Mouse (Mus musculus) limb, embryonic 11.5 days (tissue): Measurements from ENCODE around the gene Lama2. TPM values are rescaled to one million over a fixed set of nuclear protein-coding genes. Genes with fewer than 3 reads are reported as not detected.

Source experiments
- ATAC-seq: fragments of 200-750 bp; cut with Nextera tagmentation; 2 replicates; pipeline ENCODE4 v1.8.0; 2017; ENCODE audit warnings: low read depth; ENCODE audit not compliant: insufficient number of reproducible peaks, low FRiP score, low TSS enrichment
- DNase-seq: peaks from one replicate; pipeline ENCODE4 v3.0.0-alpha.2; 2015; ENCODE audit warnings: low spot score
- H3K27ac ChIP-seq: fragments of 300-500 bp; sonication (generic); replicated peaks from 2 replicates; pipeline ENCODE4 v1.5.1; 2014; ENCODE audit warnings: low read depth, mild to moderate bottlenecking, low read length
- H3K27me3 ChIP-seq: fragments of 300-500 bp; sonication (generic); 2 replicates; pipeline ENCODE4 v1.6.1; 2014; ENCODE audit warnings: mild to moderate bottlenecking, low read length, mixed read lengths; ENCODE audit not compliant: control insufficient read depth, insufficient read depth
- H3K36me3 ChIP-seq: fragments of 300-500 bp; sonication (generic); 2 replicates; pipeline ENCODE4 v1.6.1; 2014; ENCODE audit warnings: mild to moderate bottlenecking, low read length, moderate library complexity, mixed read lengths; ENCODE audit not compliant: control insufficient read depth, insufficient read depth
- H3K4me1 ChIP-seq: fragments of 300-500 bp; sonication (generic); 2 replicates; pipeline ENCODE4 v1.6.1; 2014; ENCODE audit warnings: low read length, mixed read lengths; ENCODE audit not compliant: control insufficient read depth, insufficient read depth
- H3K4me2 ChIP-seq: fragments of 300-500 bp; sonication (generic); 2 replicates; pipeline ENCODE4 v1.6.1; 2014; ENCODE audit warnings: low read depth, mild to moderate bottlenecking, moderate library complexity; ENCODE audit not compliant: severe bottlenecking
- H3K4me3 ChIP-seq: fragments of 300-500 bp; sonication (generic); 2 replicates; pipeline ENCODE4 v1.5.1; 2014; ENCODE audit warnings: low read depth, low read length
- H3K9ac ChIP-seq: fragments of 300-500 bp; sonication (generic); 2 replicates; pipeline ENCODE4 v1.6.1; 2014; ENCODE audit warnings: mild to moderate bottlenecking, low read length
- H3K9me3 ChIP-seq: fragments of 300-500 bp; sonication (generic); 2 replicates; pipeline ENCODE4 v1.6.1; 2016; ENCODE audit warnings: low read length; ENCODE audit not compliant: control insufficient read depth
- WGBS: fragments of 180-500 bp; shearing (Covaris S2); extraction: QIAGEN DNeasy Blood & Tissue Kit; methylation state at CpG from one replicate; pipeline ENCODE4 v1.1.7; 2014; 5-methylcytosine and 5-hydroxymethylcytosine counted together
- polyA plus RNA-seq: library from polyadenylated mRNA; unstranded; fragments of >200 nt; fragmentation: Nextera tagmentation; extraction: Ambion mirVana; gene quantifications from 2 replicates; pipeline ENCODE4 v1.2.1, GENCODE M21; 2014

Lama2 gene
- polyA plus RNA-seq, 1 experiment from 2014 or later, result 12.2 TPM

GRCm38 (mm10) chr10:27344278-27344677, 275.3 kb downstream of the Lama2 start:
- no peaks in the 10 kb centered on the region for H3K27me3 ChIP-seq
- ATAC-seq (no peak; the same call in 1 of the 2 replicates), DNase-seq (peak; percentile 22)
- 0 out of 2 replicates have a peak, but pooled peaks cover 2% of the 10 kb centered on the region for H3K4me1 ChIP-seq
- no peak overlapping the region for H3K9ac ChIP-seq
- no peak overlapping the region for H3K4me3 ChIP-seq
- no peak overlapping the region for H3K27ac ChIP-seq
- H3K36me3 ChIP-seq, result no peaks in the 10 kb centered on the region
- WGBS, result 42% methylated on average over 7 of the region's 7 CpGs
- no peaks in the 10 kb centered on the region for H3K9me3 ChIP-seq
- H3K4me2 ChIP-seq, result no peak overlapping the region

DNA sequence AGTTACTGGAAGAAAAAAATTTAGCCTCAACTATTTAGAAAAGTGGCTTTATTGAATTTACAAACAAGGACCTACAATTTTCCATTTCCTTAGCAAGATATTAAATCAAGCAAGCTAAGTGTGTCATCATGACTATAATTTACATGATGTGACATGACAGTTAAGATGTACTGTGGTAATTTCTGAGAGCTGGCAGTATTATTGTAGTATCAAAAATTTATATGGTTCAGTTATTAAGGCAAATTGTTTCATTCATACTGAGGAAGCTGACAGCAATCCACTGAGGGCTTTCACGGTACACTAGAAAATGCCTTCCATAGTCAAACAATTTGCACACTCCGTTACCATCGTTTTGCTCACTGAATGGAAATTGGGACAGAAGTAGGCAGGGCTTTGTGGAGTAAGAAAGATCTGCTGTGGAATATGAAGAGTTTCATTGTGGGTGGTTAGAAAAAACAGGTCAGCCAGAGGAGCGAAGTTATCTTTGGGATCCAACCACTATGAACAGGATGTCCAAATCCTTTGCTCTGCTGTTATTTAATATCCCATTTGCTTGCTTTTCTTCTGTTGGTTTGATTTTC, 297.1 kb downstream of the Lama2 start:
- ATAC-seq (no peak), DNase-seq (no peak)
- Histone ChIP-seq H3K4me1 (no peaks in the 10 kb centered on the region), H3K9ac (no peak overlapping the region), H3K27me3 (no peaks in the 10 kb centered on the region), H3K27ac (no peak overlapping the region), H3K9me3 (no peaks in the 10 kb centered on the region), H3K4me3 (no peak overlapping the region), H3K4me2 (no peak overlapping the region), H3K36me3 (no peaks in the 10 kb centered on the region)
- 85% methylated on average over 4 of the region's 4 CpGs for WGBS

DNA sequence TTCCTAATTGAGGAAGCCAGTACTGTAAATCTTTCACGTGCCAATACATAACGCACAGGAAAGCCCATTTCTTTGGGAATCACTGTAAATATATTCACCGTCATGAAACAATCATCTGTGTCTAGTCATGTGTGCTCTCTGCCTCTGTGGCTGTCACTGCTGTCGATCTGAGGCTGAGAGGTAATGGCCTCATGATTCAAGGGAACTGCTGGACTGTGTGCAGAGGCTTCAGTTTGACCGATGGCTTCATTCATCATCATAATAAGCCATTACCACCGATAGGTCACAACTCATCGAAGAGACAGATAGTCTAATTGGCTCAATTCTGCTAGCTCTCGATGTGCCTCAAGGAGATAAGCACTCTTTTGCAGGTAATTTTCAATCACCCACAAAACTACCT, 312.1 kb downstream of the Lama2 start:
- Histone ChIP-seq H3K27me3 (no peaks in the 10 kb centered on the region), H3K4me2 (no peak overlapping the region), H3K4me1 (no peaks in the 10 kb centered on the region), H3K4me3 (no peak overlapping the region), H3K36me3 (no peaks in the 10 kb centered on the region), H3K27ac (no peak overlapping the region), H3K9me3 (no peaks in the 10 kb centered on the region), H3K9ac (no peak overlapping the region)
- ATAC-seq (no peak), DNase-seq (no peak)
- 83% methylated on average over 8 of the region's 8 CpGs for WGBS

DNA sequence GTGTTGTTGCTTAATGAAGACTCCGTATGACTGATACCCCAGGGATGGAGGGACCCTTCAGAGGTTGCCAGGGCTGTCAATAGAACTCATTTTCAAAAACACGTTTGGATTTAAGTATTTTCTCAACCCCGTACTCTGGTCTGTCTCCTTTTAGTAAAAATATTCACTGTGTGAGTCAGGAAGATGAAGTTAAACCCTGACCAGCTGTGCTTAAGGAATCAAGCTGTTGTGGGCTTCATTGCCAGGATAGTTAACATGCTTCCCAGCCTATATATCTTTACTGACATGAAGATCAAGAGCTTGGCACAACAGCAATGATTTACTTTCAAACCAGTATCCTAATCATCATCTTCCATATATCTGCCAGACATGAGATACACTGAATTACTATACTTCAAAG, 314.3 kb downstream of the Lama2 start:
- no peak for DNase-seq
- Histone ChIP-seq H3K27ac (no peak overlapping the region), H3K9ac (no peak overlapping the region), H3K4me2 (no peak overlapping the region), H3K9me3 (no peaks in the 10 kb centered on the region), H3K4me3 (no peak overlapping the region), H3K27me3 (no peaks in the 10 kb centered on the region), H3K36me3 (no peaks in the 10 kb centered on the region), H3K4me1 (no peaks in the 10 kb centered on the region)
- no peak for ATAC-seq
- 68% methylated on average over 3 of the region's 3 CpGs for WGBS

GRCm38 (mm10) chr10:27285098-27285860, 334.3 kb downstream of the Lama2 start:
- WGBS, result 6% methylated on average over 10 of the region's 10 CpGs
- DNase-seq, result peak; percentile 53

DNA sequence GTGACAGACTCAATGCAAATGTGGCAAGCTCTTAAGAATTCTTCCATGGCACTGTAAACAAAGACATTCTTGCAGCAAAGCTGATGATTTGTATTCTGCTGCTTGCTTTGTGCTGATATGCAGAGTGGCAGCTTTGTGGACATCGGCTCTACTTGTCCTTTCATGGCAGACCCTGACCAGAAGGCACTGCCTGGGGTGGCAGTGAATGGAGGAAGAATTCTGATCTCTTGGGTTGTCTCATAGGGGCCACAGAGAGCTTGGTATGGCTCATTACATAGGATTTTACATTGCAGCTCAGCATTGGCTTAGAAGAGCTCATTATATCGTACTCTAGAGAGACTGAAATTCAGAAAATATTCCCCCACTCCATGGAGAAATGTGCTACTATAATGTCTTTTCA, 352.1 kb downstream of the Lama2 start:
- 86% methylated on average over 2 of the region's 2 CpGs for WGBS
- no peak overlapping the region for H3K27ac ChIP-seq
- no peak overlapping the region for H3K4me2 ChIP-seq
- no peaks in the 10 kb centered on the region for H3K9me3 ChIP-seq
- H3K9ac ChIP-seq, result no peak overlapping the region
- ATAC-seq (no peak), DNase-seq (no peak)
- H3K36me3 ChIP-seq, result no peaks in the 10 kb centered on the region
- no peak overlapping the region for H3K4me3 ChIP-seq
- no peaks in the 10 kb centered on the region for H3K4me1 ChIP-seq
- H3K27me3 ChIP-seq, result no peaks in the 10 kb centered on the region

More at GRCm38 (mm10) chr10:27285098-27285860, 334.3 kb downstream of the Lama2 start:
- ATAC-seq, result peak; percentile 51; the same call in 1 of the 2 replicates
- no peak overlapping the region for H3K9ac ChIP-seq
- H3K4me2 ChIP-seq, result no peak overlapping the region
- H3K36me3 ChIP-seq, result no peaks in the 10 kb centered on the region
- H3K27ac ChIP-seq, result no peak overlapping the region
- H3K4me3 ChIP-seq, result no peak overlapping the region
- H3K4me1 ChIP-seq, result peaks cover 7% of the 10 kb centered on the region; the same call in 1 of the 2 replicates
- H3K27me3 ChIP-seq, result no peaks in the 10 kb centered on the region
- H3K9me3 ChIP-seq, result no peaks in the 10 kb centered on the region

DNA sequence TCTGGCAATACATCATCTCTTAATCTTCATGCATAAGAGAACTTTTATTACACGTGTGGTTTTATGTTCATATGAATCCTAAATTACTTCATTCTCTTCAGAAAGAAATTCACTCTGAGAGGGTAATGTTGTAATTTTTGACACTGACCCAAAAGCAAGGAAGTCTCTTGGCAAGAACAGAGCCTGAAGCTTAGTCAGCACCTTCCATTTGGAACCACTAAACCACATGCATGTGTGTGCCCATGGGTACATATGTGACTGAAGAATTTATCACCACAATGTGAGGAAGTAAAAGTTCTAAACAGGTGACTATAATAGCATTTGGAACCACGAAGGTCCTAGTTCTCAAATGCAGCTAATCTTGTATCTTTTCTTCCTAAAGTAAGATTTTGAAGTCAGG, 353.7 kb downstream of the Lama2 start:
- H3K9ac ChIP-seq, result no peak overlapping the region
- H3K4me3 ChIP-seq, result no peak overlapping the region
- DNase-seq (no peak), ATAC-seq (no peak)
- H3K4me1 ChIP-seq, result no peaks in the 10 kb centered on the region
- no peaks in the 10 kb centered on the region for H3K36me3 ChIP-seq
- no peak overlapping the region for H3K4me2 ChIP-seq
- 56% methylated on average over 2 of the region's 2 CpGs for WGBS
- no peaks in the 10 kb centered on the region for H3K27me3 ChIP-seq
- H3K9me3 ChIP-seq, result no peaks in the 10 kb centered on the region
- H3K27ac ChIP-seq, result no peak overlapping the region

GRCm38 (mm10) chr10:27264713-27265112, 354.8 kb downstream of the Lama2 start:
- H3K4me2 ChIP-seq, result no peak overlapping the region
- no peak overlapping the region for H3K9ac ChIP-seq
- no peak overlapping the region for H3K27ac ChIP-seq
- no peak overlapping the region for H3K4me3 ChIP-seq
- DNase-seq, result no peak
- no peaks in the 10 kb centered on the region for H3K4me1 ChIP-seq
- no peaks in the 10 kb centered on the region for H3K9me3 ChIP-seq
- WGBS, result 54% methylated on average over 2 of the region's 2 CpGs
- no peaks in the 10 kb centered on the region for H3K27me3 ChIP-seq
- H3K36me3 ChIP-seq, result no peaks in the 10 kb centered on the region
- no peak for ATAC-seq
